Mouse (Mus musculus): ENCODE data around the gene Acp5.

DNA sequence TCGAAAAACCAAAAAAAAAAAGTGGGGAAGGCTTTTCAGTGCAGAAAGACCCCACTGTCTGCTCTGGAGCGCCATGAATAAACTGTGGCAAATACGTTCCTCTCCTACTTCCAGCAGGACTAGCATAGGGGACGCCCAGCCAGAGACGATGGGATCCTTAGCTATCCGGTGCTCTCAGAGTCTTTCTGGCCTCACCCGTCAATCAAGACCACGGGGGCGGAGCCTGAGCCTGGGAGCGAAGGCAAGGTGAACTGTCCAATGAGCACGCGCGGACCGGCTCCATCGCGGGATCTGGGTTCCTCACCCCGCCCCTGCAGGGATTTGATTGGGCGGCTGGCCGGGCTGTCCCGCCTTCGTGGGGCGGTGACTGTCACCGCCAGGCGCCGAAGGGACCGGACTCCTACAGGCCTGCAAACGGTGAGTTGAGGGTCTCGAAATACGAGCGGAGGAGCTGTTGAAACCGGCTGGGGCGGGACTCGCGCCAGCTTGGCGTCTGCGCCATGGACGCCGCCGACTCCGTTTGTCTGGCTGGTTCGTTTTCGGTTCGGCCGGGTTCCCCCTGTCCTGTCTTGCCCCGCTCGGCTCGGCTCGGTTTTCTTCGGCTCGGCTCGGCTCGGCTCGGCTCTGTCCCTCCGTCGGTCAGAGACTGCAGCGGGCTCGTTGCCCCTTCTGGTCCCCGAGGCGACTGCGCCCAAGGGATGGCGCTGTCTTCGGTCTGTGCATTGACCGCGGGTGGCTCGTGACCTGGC, 21.2 kb upstream of the Acp5 start, which contains the start of gene Pigyl:
- TF ChIP-seq CTCF (IDR thresholded peaks at IDR 0.05) (peak; percentile 64), EP300 (IDR thresholded peaks at IDR 0.05) (no peak)
